Mouse (Mus musculus) natural killer cell, adult 2 months (primary cell): ENCODE results near the gene Tmtc2.

Source experiments
- DNase-seq, 2 experiments: peaks; one replicate each; pipeline ENCODE4 v3.0.0; 2022; ENCODE audit warnings: low spot score in 2 of 2

Tmtc2 gene

DNA sequence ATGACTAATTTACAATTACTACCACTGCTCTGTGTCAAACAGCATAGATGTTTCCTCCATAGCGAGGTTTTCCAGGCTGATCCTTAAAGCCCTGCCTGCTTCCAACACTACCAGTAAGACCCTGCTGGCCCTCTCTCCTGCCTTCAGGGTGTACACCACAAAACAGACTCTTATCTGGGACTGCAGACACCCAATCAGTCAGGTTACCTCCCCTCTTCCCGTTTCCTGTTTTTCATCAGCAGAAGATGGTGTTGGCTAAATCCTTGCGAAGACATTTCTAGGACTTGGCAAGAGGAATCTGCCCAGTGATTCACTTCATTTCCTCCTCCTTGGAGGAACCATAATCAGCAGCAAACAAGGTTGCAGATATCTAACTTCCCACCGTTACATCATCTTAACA lies 73.8 kb downstream of the Tmtc2 start:
- DNase-seq: no peak

DNA sequence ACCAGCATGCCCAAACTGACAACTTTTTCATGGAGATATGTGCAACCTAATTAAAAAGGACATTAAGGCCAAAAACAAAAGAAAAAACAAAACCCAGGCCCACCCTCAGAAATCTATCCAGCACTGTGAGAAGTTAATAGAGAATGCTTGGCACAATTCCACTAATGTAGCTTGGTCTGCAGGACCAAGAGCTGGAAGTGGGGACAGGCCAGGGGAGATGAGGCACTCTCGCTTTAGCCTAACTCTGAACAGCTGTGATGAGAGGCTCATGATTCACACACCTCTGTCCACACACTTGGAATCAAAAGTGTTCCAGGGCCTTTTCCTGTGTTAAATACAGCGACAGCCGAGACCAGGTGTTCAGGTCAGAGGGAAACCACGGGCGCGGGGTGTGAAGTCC lies 79.0 kb downstream of the Tmtc2 start:
- DNase-seq: no peak

DNA sequence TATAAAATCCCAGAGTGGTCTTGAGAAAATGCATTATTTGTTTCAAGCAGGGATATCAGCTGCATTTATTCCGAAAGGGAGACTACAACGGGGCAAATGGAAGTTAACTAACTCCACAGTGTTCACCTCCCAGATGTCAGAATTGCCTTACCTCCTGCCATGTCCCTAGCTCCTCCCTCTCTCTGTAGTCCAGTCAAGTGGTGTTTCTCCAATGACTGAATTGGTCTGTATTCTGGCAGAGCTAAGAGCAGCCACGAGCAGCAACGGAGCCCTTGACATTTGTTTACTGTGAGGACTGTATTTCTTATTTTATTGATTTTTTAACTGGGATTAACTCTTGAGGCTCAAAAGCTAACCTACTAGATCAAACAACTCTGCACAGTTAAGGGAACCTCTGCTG lies 81.8 kb downstream of the Tmtc2 start:
- no peak for DNase-seq

DNA sequence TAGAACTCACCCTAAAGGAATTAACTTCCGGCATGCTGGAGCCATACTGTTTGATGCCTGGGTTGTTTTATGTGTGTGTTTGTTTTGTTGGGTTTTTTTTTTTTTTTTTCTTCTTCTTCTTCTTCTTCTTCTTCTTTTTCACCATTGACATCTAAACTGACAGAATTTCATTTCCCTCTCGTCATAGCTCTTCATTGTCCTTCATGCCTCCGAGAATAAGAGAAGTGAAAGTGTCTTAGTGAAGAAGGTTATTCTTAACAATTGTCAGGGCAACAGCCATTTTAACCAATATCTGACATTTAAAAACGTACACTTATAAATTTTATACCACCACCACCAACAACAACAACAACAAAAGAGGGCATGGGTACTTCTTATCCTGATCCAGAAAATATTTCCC lies 83.5 kb downstream of the Tmtc2 start:
- no peak for DNase-seq

DNA sequence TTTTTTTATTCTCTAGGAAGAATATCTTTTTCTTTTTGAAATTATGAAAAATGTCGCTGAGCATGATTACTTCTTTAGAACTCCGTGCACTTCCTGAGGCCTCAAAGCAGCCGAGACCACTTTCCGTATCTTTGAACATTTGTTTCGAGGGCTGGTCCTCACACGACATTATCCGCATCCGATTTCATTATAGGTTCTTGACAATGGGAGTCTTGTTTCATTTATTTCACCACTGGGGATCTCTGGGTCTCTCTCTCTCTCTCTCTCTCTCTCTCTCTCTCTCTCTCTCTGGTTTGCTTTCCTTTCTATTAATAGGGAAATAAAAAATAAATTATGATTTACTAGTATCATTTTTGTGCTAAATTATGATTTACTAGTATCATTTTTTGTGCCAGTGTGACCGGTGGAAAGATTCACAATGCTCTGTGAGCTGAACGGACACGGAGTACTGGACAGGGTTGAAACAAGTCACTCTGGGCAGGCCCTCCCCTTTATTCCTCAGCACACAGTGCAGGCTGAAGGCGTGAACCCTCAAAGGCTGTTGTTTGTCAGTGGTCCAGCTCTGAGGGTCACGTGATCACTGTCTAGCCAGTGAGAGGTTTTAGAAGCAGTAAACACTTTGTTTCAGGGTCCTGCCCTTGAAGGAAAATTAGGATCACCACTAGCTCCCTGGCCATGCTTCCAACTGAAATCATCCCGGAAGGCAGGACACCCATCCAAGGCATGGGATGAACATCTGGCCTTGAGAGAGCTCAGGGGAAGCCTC lies 84.1 kb downstream of the Tmtc2 start:
- DNase-seq: no peak

DNA sequence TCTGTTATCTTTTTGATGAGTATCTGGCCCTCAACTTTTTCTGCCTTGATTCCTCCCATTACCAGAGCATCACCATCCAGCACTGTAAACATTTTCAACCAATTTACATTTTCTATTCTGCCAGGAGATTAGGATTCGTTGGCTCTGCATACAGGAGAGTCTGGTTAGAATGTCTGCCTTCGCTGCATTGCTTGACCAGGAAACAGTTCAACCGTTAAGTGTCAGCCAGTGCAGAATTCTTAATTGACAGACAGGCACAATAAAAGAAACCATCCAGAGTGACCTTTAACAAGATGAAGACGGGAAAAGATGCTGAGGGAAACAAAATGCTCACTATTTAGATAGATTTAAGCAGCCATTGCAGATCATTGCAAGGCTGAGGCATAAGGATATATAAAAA lies 87.3 kb downstream of the Tmtc2 start:
- DNase-seq: no peak

DNA sequence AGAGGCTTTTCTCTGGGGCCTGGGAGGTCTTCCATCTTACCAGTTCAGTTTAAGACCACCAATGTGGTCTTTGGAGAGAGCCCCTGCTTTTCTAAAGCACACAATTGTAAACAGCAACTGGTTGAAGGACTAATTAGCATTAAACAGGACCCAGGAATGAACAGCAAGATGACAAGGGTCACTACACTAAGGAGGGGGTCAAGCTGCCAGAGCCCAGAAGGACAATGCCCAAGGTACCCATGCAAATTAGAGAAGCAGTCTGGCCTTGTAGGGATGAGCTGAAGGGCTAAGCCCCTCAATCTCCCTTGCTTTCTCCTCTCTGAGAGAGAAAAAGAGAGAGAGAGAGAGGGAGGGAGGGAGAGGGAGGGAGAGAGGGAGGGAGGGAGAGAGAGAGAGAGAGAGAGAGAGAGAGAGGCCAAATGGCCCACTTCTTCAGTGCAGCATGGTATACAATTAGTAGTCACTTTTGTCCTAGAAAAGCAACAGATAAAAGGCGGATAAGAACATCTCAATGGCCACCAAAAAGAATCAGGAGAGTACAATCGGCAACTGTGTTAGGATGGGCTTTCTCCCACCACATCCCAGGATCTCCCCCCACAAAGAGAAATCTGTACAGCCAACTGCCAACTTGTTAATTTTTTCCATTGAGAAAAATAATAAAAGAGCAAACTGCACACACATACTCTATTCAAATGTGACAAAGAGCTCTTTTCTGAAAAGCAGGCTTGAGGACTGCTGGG lies 89.7 kb downstream of the Tmtc2 start:
- no peak for DNase-seq

DNA sequence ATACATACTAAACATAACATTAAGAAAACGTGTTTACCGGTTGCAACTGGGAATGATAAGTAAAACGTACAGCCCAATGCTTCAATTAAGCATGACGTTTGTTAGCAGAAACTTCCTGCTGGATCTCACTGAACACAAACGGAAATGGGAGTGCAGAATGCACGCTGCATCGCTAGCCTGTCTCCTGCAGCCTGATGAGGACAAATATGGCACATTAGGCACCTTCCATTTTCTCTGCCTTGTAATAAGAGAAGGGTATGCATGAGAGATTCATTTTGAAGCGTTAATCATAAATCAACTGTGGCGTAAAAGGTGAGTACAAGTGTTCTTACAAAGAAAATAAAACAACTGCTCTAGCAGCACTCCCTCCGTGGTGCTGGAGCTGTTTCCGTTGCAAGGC lies 94.5 kb downstream of the Tmtc2 start:
- DNase-seq: no peak

DNA sequence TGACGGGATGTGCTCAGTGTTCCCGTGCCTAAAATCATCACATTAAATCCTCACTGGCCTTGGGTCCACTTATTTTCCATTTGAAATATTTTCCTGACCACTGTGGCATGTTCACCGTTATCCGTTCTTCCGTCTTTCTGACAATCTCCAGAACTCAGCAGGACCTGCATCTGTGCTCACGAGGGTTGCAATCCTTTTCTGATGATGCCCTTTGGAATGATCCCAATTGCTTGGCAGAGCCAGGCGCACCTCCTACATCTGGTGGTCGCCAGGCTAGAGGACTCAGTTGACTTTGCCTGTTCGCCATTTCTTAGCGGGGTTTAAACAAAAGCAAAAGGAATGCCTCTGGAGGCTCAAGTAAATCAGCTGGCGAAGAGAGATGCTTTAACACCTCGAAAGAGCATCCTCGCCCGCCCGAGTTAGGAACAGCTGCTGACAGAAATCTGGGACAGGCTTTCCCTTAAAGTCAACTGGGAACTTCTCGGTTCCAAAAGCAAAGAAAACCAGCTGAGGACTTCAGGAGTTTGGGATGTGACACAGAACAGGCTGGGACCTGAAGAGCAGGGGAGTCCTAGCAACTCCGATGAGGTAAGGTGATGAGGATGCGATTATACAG lies 96.5 kb downstream of the Tmtc2 start:
- DNase-seq: no peak

DNA sequence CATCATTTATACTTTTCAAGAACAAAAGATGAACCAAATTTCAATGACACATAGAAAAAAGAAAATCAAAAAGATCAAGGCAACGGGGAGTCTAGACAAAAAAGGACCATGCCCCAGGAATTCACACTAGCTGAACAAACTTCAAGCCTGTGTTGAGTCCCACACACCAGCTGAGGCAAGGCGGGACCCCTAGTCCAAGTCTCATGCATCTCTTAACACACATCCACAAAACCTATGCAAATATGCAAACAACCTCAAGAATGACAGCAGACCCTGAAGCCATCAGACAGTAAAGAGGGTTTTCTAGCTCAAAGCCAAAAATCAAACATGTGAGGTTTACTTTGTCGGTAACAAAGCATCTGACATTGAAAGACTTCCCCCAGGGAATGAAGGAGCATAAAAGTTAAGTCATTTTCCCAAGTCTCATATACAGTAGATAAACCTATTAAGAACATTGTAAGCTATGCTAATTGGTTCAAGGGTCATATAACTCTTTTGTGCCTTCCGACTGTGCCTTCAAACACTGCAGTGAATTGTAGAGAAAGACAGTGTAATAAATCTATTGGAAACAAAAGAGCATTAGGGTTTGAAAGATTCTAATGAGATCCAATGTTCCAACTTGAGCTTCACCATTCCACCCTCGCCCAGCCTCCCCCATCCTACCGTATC lies 100.0 kb downstream of the Tmtc2 start:
- no peak for DNase-seq

DNA sequence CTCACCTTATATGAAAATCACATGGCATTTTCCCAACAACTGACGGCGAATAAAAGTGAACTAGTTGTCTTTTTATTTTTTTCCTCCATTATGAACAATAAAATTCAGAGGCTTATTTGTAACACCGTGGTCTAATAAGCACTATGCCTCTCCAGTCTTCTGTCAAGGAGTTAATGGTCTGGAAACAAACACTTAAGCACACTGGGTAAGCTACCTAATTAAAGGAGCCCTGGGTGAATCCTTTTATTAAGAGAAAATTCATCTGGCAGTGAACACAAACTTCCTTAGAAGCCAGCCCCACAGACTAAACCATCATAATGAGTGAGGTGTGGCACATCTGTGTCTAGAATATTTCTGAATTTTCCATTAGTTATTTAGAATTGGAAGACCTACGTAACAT lies 109.9 kb downstream of the Tmtc2 start:
- no peak for DNase-seq

DNA sequence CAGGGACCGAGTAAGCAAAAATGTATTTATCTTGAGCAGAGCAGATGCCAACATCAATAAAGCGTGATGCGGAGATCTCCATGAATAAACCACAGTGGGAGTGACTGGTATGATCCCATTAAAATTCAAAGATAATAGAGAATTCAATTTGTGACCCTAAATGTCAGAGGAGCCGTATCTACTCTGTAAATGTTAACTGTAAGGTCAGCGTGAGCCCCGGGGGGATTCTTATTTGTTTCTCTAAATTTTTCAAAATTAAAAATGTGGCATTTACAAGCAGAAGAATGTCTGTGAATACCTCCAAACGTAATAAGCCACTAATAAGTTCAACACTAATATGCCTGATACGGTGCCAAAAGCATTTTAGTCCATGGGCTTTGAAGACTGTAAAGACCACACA lies 120.8 kb downstream of the Tmtc2 start:
- no peak for DNase-seq

DNA sequence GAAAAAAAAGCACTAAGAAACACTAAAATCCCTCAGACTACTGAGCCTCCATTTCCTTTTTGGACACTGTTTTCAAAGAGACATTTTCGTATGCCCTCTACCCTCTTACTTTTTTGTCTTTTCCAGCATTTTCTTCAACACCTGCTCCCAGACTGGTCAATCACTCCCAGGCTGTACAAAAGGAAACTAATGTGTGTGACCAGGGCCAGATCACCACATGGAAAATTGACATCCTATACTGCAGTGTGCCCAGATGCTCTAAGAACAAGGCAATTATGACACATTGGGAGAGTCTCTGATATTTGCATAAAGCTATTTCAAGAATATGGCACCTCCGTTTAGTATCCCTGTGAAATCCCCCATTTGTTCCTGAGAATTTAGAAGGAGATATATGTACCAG lies 127.1 kb downstream of the Tmtc2 start:
- no peak for DNase-seq

DNA sequence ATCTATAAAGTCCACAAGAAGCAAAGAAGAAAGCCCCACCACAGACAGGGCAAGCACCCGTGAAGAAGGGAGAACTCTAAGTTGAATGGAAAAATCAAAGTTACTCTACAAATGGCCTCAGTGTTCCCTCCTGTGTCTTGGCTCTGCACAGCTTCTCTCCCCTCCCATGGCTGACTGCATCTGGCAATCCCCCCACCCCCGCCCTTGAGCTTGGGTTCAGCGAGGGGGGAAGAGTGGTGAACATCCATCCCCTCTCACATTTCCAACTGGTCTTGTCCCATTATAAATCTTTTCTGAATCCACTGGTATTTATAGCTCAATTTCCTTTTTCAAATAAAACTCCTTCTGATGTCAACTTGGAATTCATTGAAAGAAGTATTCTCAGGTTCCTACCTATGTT lies 129.9 kb downstream of the Tmtc2 start:
- no peak for DNase-seq

DNA sequence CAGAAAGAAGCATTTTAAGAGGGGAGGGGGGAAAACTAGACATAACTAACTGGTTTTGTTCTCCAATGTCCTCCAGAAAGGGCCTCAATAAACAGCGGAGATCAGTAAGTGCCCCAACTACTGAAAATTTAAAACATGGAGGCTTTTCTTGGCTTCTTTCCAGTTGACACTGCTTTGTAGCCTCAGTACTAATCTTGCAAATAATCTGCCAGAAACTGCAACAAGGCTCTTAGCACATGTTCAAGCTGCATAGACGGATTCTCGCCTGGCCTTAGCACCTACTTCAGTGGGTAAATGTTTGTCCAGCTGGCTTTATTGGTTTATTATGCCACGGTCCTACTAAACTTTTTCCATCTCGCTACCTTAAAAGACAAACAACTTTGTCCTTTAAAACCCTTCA lies 139.4 kb downstream of the Tmtc2 start:
- no peak for DNase-seq

DNA sequence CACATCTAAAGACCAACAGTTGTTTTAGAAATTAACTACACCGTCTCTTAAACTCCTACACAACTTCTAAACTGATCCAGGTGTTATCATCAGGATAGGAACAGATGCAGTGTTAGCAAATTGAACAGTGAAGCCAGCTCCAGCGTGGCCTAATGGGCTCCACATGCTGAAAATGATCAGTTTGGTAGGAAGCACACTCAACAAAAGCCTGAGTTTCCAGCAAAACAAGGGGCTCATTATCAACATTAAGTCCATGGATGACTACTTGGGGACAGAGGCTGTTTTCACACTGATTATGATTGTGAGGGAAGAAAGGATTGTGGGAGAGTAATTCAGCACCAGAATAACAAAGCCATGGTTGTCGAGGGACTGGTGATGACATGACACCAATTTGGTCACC lies 143.4 kb downstream of the Tmtc2 start:
- DNase-seq: no peak

DNA sequence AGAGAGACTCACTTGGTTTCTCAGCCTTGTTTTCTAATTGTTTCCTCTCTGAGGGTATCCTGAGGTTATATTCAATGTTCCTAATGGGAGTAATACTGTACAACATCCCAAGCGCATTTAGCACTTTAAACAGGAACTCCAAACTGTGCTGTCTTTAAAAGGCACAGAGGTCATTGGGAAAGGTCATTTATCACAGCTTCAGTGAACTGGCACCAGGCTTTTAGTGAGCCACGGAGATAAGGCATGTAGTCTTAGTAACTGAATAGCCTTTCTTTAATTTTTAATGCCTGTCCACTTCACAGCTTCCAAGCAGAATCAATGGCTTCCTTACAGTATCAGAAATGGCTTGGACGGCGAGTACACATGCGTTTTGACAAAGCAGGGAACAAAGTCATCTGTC lies 144.0 kb downstream of the Tmtc2 start:
- DNase-seq: no peak

DNA sequence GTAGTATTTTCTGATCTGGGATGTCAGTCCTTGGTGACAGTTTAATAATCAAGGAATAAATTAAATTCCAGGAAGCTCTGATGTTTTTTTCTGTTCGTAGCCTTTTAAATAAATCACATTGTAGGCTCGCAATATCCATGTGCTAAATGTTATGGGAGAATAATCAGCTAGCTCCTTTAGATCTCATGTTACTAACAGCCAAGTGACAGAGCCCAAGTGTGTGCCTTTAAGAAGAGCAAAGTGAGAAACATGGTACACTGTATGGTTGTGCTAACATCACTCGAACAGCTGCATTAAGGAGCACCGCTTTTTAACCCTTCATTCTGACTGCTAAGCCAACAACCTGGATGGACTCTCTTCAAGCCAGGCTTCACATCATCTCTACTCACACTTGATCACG lies 146.2 kb downstream of the Tmtc2 start:
- DNase-seq: no peak

DNA sequence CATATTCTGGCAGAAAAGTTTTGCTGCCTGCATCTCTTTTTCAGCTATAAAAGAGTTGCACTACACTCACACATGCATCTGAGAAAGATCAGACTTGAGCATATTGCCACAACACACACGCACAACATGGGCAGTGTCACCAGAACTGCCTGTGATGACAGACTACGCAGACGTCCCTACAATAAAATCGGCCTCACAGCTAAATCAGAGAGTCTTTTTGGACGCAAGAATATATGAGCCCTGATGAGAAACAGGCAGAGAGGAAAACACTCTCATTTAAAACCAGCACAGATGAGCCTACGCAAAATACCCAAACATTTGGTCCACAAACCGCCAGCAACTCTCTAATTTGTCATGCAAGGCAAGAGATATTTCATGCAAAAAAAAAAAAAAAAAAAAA lies 146.6 kb downstream of the Tmtc2 start:
- no peak for DNase-seq

DNA sequence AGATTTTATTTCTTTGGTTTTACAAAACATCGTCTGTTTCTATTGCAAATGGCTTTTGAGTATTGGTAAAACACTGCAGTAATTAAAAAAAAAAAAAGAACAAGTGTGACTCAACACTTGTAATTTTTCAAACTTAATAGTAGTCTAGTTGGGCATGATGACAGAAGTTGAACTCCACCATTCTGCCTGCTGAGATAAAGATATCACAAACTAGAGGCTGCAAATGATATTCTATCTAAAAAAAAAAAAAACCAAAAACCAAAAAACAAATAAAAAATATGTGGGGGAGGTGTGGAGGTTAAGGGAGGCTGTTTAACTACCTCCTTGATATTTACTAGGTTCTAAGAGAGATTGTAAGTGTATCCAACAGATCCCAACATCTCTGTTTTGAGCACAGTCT lies 149.2 kb downstream of the Tmtc2 start:
- no peak for DNase-seq

DNA sequence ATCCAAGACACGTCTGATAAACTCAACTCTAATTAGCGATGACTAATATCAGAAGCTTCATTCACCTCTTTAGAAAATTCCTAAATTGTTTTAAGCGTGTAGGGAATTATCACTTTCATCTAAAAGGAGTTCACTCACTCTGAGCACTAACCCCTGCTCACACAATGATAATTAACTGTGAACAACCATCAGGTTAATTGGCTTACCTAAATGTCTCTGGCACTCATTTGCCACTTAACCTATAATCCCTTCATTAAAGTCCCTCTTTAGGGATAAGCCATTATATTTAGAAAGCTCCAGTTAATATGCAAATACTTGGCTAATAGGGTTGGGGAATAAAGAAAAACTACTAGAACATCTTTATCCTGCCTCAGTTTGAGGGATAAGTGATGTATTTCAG lies 151.1 kb downstream of the Tmtc2 start:
- DNase-seq: no peak

DNA sequence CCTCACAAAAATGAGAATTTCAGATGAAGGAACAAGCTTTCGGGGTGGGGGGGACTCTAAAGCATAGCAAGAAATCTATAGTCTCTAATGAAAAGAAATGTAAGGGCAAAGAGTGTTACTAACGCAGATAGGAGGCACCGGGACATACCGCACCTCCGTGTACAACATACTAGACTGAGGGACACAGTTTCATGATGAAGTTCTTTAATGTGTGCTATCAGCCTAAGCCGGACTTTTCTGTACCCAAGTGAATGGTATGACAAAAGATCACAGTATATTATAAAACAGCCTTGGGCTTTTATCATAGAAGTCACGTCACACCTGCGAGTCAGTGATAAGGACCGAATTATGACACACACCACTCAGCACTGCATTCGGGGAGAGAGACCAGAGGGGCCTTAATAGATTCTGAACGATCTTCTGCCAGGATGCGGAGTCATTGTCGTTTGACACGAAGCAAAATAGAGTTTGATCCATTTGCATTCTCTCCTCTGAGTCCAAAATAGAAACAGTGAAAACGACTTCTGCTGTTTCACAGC lies 156.3 kb downstream of the Tmtc2 start:
- DNase-seq: no peak
